Mouse (Mus musculus): ENCODE measurements around the gene Trip10. TPM values are rescaled to one million over a fixed set of nuclear protein-coding genes. Genes with fewer than 3 reads are reported as not detected.
A peak's percentile ranks its signal among the peaks of the same experiment; 100 is the strongest.

Gene Trip10
- polyA plus RNA-seq, 1 experiment, result 10.1 TPM

GRCm38 (mm10) chr17:57250461-57251160, 1.4 kb downstream of the Trip10 start:
- 0 out of 2 replicates have a peak, but pooled peaks cover 3% of the 10 kb centered on the region for H3K4me1 ChIP-seq (ENCODE audit: control insufficient read depth, insufficient read depth, low read length)
- DNase-seq, result peak; percentile 37 to 41
- H3K27ac ChIP-seq (ENCODE audit: insufficient read depth, low read length), result no peak overlapping the region
- no peaks in the 10 kb centered on the region for H3K27me3 ChIP-seq (ENCODE audit: control insufficient read depth, insufficient read depth, low read length)
- 6% methylated on average over 33 of the region's 33 CpGs for WGBS
- peak overlapping the region; percentile 40 for H3K4me3 ChIP-seq (replicated peaks; ENCODE audit: insufficient read depth, low read depth, low read length)
- TF ChIP-seq POLR2A (IDR thresholded peaks at IDR 0.05; ENCODE audit: borderline replicate concordance, insufficient read depth, low read length) (no peak), CTCF (IDR thresholded peaks at IDR 0.05; ENCODE audit: borderline replicate concordance, insufficient read depth, low read depth, low read length) (no peak)

GRCm38 (mm10) chr17:57251431-57251830, 2.2 kb downstream of the Trip10 start:
- no peak for DNase-seq
- Histone ChIP-seq H3K27me3 (ENCODE audit: control insufficient read depth, insufficient read depth, low read length) (no peaks in the 10 kb centered on the region), H3K4me3 (replicated peaks; ENCODE audit: insufficient read depth, low read depth, low read length) (no peak overlapping the region), H3K27ac (ENCODE audit: insufficient read depth, low read length) (no peak overlapping the region), H3K4me1 (ENCODE audit: control insufficient read depth, insufficient read depth, low read length) (0 out of 2 replicates have a peak, but pooled peaks cover 3% of the 10 kb centered on the region)
- TF ChIP-seq POLR2A (IDR thresholded peaks at IDR 0.05; ENCODE audit: borderline replicate concordance, insufficient read depth, low read length), result no peak
- no peak for TF ChIP-seq CTCF (IDR thresholded peaks at IDR 0.05; ENCODE audit: borderline replicate concordance, insufficient read depth, low read depth, low read length)
- WGBS, result 93% methylated on average over 3 of the region's 3 CpGs

- WGBS, result 77% methylated on average over 6 of the region's 6 CpGs
- Histone ChIP-seq H3K27me3 (ENCODE audit: control insufficient read depth, insufficient read depth, low read length) (no peaks in the 10 kb centered on the region), H3K27ac (ENCODE audit: insufficient read depth, low read length) (no peak overlapping the region), H3K4me3 (replicated peaks; ENCODE audit: insufficient read depth, low read depth, low read length) (no peak overlapping the region), H3K4me1 (ENCODE audit: control insufficient read depth, insufficient read depth, low read length) (0 out of 2 replicates have a peak, but pooled peaks cover 3% of the 10 kb centered on the region)
- DNase-seq, result no peak
- TF ChIP-seq POLR2A (IDR thresholded peaks at IDR 0.05; ENCODE audit: borderline replicate concordance, insufficient read depth, low read length) (no peak), CTCF (IDR thresholded peaks at IDR 0.05; ENCODE audit: borderline replicate concordance, insufficient read depth, low read depth, low read length) (no peak)
Observed at GRCm38 (mm10) chr17:57253306-57253705, 4.1 kb downstream of the Trip10 start.

- no peak for TF ChIP-seq POLR2A (IDR thresholded peaks at IDR 0.05; ENCODE audit: borderline replicate concordance, insufficient read depth, low read length)
- no peak for TF ChIP-seq CTCF (IDR thresholded peaks at IDR 0.05; ENCODE audit: borderline replicate concordance, insufficient read depth, low read depth, low read length)
- no peak overlapping the region for H3K4me3 ChIP-seq (replicated peaks; ENCODE audit: insufficient read depth, low read depth, low read length)
- WGBS, result 72% methylated on average over 14 of the region's 14 CpGs
- H3K27ac ChIP-seq (ENCODE audit: insufficient read depth, low read length), result no peak overlapping the region
- DNase-seq, result no peak
- no peaks in the 10 kb centered on the region for H3K4me1 ChIP-seq (ENCODE audit: control insufficient read depth, insufficient read depth, low read length)
- H3K27me3 ChIP-seq (ENCODE audit: control insufficient read depth, insufficient read depth, low read length), result no peaks in the 10 kb centered on the region
Observed at GRCm38 (mm10) chr17:57255354-57255753, 6.1 kb downstream of the Trip10 start.

- Histone ChIP-seq H3K4me3 (replicated peaks; ENCODE audit: insufficient read depth, low read depth, low read length) (no peak overlapping the region), H3K4me1 (ENCODE audit: control insufficient read depth, insufficient read depth, low read length) (no peaks in the 10 kb centered on the region), H3K27me3 (ENCODE audit: control insufficient read depth, insufficient read depth, low read length) (no peaks in the 10 kb centered on the region), H3K27ac (ENCODE audit: insufficient read depth, low read length) (no peak overlapping the region)
- WGBS, result 96% methylated on average over 22 of the region's 22 CpGs
- no peak for DNase-seq
- no peak for TF ChIP-seq CTCF (IDR thresholded peaks at IDR 0.05; ENCODE audit: borderline replicate concordance, insufficient read depth, low read depth, low read length)
- no peak for TF ChIP-seq POLR2A (IDR thresholded peaks at IDR 0.05; ENCODE audit: borderline replicate concordance, insufficient read depth, low read length)
Observed at GRCm38 (mm10) chr17:57256921-57257485, 7.7 kb downstream of the Trip10 start.

- Histone ChIP-seq H3K27me3 (ENCODE audit: control insufficient read depth, insufficient read depth, low read length) (no peaks in the 10 kb centered on the region), H3K4me1 (ENCODE audit: control insufficient read depth, insufficient read depth, low read length) (no peaks in the 10 kb centered on the region), H3K27ac (ENCODE audit: insufficient read depth, low read length) (no peak overlapping the region), H3K4me3 (replicated peaks; ENCODE audit: insufficient read depth, low read depth, low read length) (no peak overlapping the region)
- WGBS, result 92% methylated on average over 3 of the region's 3 CpGs
- TF ChIP-seq CTCF (IDR thresholded peaks at IDR 0.05; ENCODE audit: borderline replicate concordance, insufficient read depth, low read depth, low read length), result no peak
- TF ChIP-seq POLR2A (IDR thresholded peaks at IDR 0.05; ENCODE audit: borderline replicate concordance, insufficient read depth, low read length), result no peak
- no peak for DNase-seq
Observed at GRCm38 (mm10) chr17:57258191-57258590, 8.9 kb downstream of the Trip10 start.

- TF ChIP-seq POLR2A (IDR thresholded peaks at IDR 0.05; ENCODE audit: borderline replicate concordance, insufficient read depth, low read length), result no peak
- TF ChIP-seq CTCF (IDR thresholded peaks at IDR 0.05; ENCODE audit: borderline replicate concordance, insufficient read depth, low read depth, low read length), result no peak
- Histone ChIP-seq H3K27ac (ENCODE audit: insufficient read depth, low read length) (no peak overlapping the region), H3K4me3 (replicated peaks; ENCODE audit: insufficient read depth, low read depth, low read length) (no peak overlapping the region), H3K27me3 (ENCODE audit: control insufficient read depth, insufficient read depth, low read length) (no peaks in the 10 kb centered on the region), H3K4me1 (ENCODE audit: control insufficient read depth, insufficient read depth, low read length) (no peaks in the 10 kb centered on the region)
- no peak for DNase-seq
- 74% methylated on average over 8 of the region's 8 CpGs for WGBS
Observed at GRCm38 (mm10) chr17:57259742-57260141, 10.5 kb downstream of the Trip10 start.

- H3K27me3 ChIP-seq (ENCODE audit: control insufficient read depth, insufficient read depth, low read length), result no peaks in the 10 kb centered on the region
- WGBS, result 90% methylated on average over 9 of the region's 9 CpGs
- DNase-seq, result no peak
- no peak overlapping the region for H3K27ac ChIP-seq (ENCODE audit: insufficient read depth, low read length)
- no peak overlapping the region for H3K4me3 ChIP-seq (replicated peaks; ENCODE audit: insufficient read depth, low read depth, low read length)
- TF ChIP-seq CTCF (IDR thresholded peaks at IDR 0.05; ENCODE audit: borderline replicate concordance, insufficient read depth, low read depth, low read length) (no peak), POLR2A (IDR thresholded peaks at IDR 0.05; ENCODE audit: borderline replicate concordance, insufficient read depth, low read length) (no peak)
- no peaks in the 10 kb centered on the region for H3K4me1 ChIP-seq (ENCODE audit: control insufficient read depth, insufficient read depth, low read length)
Observed at GRCm38 (mm10) chr17:57260351-57260750, 11.1 kb downstream of the Trip10 start.

All from cerebellum, adult 2 months (tissue).